Mouse (Mus musculus) forebrain, embryonic 16.5 days (tissue): ENCODE measurements around the gene Mmp14. TPM values are rescaled to one million over a fixed set of nuclear protein-coding genes. Genes with fewer than 3 reads are reported as not detected.

Source experiments
- ATAC-seq: fragments of 200-750 bp; cut with Nextera tagmentation; 2 replicates; pipeline ENCODE4 v1.8.0; 2017; ENCODE audit warnings: mild to moderate bottlenecking, moderate library complexity
- H3K27ac ChIP-seq: fragments of 300-500 bp; sonication (generic); 2 replicates; pipeline ENCODE4 v1.5.1; 2014; ENCODE audit warnings: low read length, control low read depth
- H3K27me3 ChIP-seq: fragments of 300-500 bp; sonication (generic); replicated peaks from 2 replicates; pipeline ENCODE4 v1.6.1; 2014; ENCODE audit warnings: low read length; ENCODE audit not compliant: control insufficient read depth, insufficient read depth
- H3K36me3 ChIP-seq: fragments of 300-500 bp; sonication (generic); 2 replicates; pipeline ENCODE4 v1.6.1; 2014; ENCODE audit not compliant: control insufficient read depth, insufficient read depth
- H3K4me1 ChIP-seq: fragments of 300-500 bp; sonication (generic); replicated peaks from 2 replicates; pipeline ENCODE4 v1.6.1; 2014; ENCODE audit warnings: low read length; ENCODE audit not compliant: control insufficient read depth, insufficient read depth
- H3K4me2 ChIP-seq: fragments of 300-500 bp; sonication (generic); 2 replicates; pipeline ENCODE4 v1.6.1; 2014; ENCODE audit warnings: mild to moderate bottlenecking, low read length, control low read depth
- H3K4me3 ChIP-seq: fragments of 300-500 bp; sonication (generic); replicated peaks from 2 replicates; pipeline ENCODE4 v1.5.1; 2014; ENCODE audit warnings: mild to moderate bottlenecking, low read length, control low read depth
- H3K9ac ChIP-seq: fragments of 300-500 bp; sonication (generic); replicated peaks from 2 replicates; pipeline ENCODE4 v1.6.1; 2014; ENCODE audit warnings: low read depth, low read length, control low read depth
- H3K9me3 ChIP-seq: fragments of 300-500 bp; sonication (generic); 2 replicates; pipeline ENCODE4 v1.6.1; 2016; ENCODE audit warnings: low read length; ENCODE audit not compliant: control insufficient read depth
- WGBS: fragments of 180-500 bp; shearing (Covaris S2); extraction: QIAGEN DNeasy Blood & Tissue Kit; methylation state at CpG from one replicate; pipeline ENCODE4 v1.1.7; 2014; 5-methylcytosine and 5-hydroxymethylcytosine counted together
- polyA plus RNA-seq: library from polyadenylated mRNA; unstranded; fragments of >200 nt; fragmentation: Nextera tagmentation; extraction: Ambion mirVana; gene quantifications from 2 replicates; pipeline ENCODE4 v1.2.1, GENCODE M21; 2015

Mmp14 gene
- polyA plus RNA-seq, 1 experiment from 2014 or later = 49.4 TPM

DNA sequence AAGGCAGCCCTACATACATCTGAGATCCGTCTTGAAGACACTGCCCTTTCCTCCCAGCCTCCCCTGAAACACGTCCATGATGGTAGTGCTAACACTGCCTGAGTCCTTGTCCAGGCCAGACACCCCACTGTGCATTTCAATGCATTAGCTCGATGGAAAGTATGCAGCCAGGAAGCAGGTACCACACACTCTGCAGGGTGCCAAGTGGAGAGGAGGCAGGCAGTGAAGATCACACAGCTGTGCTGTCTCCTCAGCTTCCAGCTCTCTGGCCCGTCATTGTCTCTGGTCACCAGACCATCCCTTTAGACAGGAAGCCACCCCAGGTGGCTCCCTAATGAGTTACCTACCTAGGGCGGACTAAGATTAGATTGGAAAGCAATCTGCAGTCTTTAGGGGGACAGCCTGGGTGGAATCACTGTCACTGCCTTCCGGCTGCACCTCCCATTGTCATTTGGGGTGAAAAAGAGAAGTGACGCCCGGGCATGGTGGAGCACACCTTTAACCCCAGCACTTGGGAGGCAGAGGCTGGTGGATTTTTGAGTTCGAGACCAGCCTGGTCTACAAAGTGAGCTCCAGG, 19.3 kb upstream of the Mmp14 start:
- Histone ChIP-seq H3K27ac (no peak overlapping the region), H3K4me3 (no peak overlapping the region), H3K36me3 (no peaks in the 10 kb centered on the region), H3K9ac (no peak overlapping the region), H3K4me1 (no peaks in the 10 kb centered on the region; the same call in 1 of the 2 replicates), H3K27me3 (no peaks in the 10 kb centered on the region), H3K9me3 (no peaks in the 10 kb centered on the region), H3K4me2 (no peak overlapping the region)
- WGBS = 33% methylated on average over 9 of the region's 9 CpGs
- ATAC-seq = no peak

DNA sequence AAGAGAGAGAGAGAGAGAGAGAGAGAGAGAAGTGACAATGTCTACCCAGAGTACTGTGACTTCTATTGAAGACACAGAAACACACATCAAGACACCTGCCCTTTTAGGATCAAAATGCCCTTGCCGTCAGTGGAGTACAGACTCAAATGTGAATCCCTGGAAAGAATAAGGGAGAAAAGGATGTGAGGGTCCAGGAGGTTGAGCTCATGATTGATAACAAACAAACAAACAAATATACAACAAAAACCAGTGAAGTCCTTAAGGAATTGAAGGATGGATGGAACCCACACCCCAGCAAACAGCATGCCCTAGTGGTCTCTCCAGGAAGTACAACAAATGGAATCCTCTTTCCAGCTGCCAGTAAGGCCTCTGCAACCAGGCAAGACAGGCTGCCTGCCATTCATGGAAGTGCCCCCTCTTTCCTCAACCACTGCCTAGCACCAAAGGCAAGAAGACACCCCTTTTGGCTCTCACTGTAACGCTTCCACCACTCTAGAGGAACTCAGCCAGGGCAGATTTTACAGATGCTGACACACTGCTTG, 18.7 kb upstream of the Mmp14 start:
- H3K27ac ChIP-seq = no peak overlapping the region
- no peak overlapping the region for H3K9ac ChIP-seq
- 33% methylated on average over 2 of the region's 2 CpGs for WGBS
- H3K27me3 ChIP-seq = 0 out of 2 replicates have a peak, but pooled peaks cover 2% of the 10 kb centered on the region
- no peaks in the 10 kb centered on the region; the same call in 1 of the 2 replicates for H3K4me1 ChIP-seq
- no peaks in the 10 kb centered on the region for H3K36me3 ChIP-seq
- no peaks in the 10 kb centered on the region for H3K9me3 ChIP-seq
- no peak overlapping the region for H3K4me2 ChIP-seq
- 0 out of 2 replicates have a peak, but pooled peaks have one; percentile 29 for ATAC-seq
- no peak overlapping the region for H3K4me3 ChIP-seq

DNA sequence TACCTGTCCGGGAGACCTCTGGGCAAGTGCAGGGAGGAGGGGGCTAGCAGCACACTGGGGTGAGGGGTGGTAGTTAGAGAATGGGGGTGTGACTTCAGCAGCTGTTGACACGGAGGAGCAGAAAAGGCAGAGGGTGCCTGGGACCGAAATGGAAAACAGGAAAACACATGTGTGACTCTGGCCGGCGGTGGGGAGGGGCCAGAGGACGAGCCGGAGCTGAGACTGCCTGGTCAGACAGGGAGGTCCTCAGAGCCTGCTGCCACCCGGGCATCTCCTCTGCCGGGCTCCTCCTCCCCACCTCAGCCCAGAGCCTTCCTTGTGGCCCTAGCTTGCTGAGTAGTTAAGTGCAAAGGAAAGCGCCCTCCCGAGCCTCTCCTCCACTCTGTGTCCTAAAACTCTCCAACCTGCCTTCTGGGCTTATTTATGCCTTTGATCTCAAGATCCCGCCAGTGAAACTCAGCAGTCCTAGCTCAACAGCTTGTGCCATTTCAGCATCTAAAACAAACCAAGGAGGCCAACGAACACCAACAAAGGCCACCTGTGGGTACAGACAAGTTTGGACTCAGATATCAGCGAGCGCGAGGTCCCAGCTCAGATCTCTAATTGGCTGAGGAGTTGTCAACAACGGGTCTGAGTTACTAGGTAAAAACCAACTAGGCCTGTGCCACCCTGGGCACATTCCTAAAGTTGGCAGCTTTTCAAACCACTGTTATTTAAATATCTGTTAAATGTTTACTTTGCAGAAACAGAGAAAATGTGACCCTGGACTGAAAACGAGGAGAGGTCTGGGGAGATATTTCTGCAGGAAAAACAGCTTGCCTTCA, 17.3 kb upstream of the Mmp14 start:
- H3K4me1 ChIP-seq = no peaks in the 10 kb centered on the region; the same call in 1 of the 2 replicates
- WGBS = 10% methylated on average over 18 of the region's 18 CpGs
- no peaks in the 10 kb centered on the region for H3K36me3 ChIP-seq
- H3K27me3 ChIP-seq = 0 out of 2 replicates have a peak, but pooled peaks cover 5% of the 10 kb centered on the region
- ATAC-seq = peak; percentile 18; the same call in 1 of the 2 replicates
- H3K9me3 ChIP-seq = no peaks in the 10 kb centered on the region
- no peak overlapping the region for H3K27ac ChIP-seq
- 0 out of 2 replicates have a peak overlapping the region, but pooled peaks have one; percentile 22 for H3K9ac ChIP-seq
- no peak overlapping the region for H3K4me3 ChIP-seq
- H3K4me2 ChIP-seq = no peak overlapping the region; the same call in 1 of the 2 replicates

DNA sequence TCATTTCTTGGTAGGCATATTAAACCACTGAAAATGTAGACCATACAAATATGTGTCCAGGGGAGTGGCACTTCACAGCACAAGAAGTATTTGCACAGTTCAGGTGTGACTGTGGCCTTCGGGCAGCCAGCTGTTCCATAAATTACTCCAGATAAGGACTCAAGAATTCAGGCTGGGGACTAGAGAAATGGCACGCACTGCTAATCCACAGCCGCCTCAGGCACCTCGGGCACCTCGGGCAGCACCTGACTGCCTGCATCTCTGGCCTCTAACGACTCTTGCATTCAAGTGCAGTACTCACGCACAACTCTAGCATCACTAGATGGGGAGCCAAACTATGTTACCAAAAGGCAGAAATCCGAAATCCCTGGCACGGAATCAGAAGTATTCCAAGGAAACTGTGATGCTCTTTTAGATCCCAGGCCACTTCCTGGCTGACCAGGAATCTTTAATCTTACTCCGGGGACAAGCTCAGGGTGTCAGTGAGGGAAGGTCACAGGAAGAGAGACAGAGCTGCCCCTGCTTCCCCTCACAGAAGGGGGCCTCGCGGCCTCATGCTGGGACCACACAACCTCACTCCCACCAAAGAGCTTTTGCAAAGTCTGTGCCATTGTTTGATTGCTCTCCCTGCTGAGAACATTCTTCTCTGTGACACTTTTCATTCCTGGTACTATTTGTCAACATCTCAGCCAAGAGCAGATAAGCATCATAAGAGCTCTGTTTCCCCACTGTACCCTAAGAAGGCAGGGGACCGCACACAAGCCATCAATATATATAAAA, 16.0 kb upstream of the Mmp14 start:
- no peak overlapping the region for H3K9ac ChIP-seq
- no peaks in the 10 kb centered on the region for H3K9me3 ChIP-seq
- no peaks in the 10 kb centered on the region; the same call in 1 of the 2 replicates for H3K4me1 ChIP-seq
- 13% methylated on average over 13 of the region's 13 CpGs for WGBS
- no peak overlapping the region for H3K27ac ChIP-seq
- no peak for ATAC-seq
- H3K27me3 ChIP-seq = 0 out of 2 replicates have a peak, but pooled peaks cover 5% of the 10 kb centered on the region
- H3K4me2 ChIP-seq = no peak overlapping the region
- no peaks in the 10 kb centered on the region for H3K36me3 ChIP-seq
- H3K4me3 ChIP-seq = no peak overlapping the region

DNA sequence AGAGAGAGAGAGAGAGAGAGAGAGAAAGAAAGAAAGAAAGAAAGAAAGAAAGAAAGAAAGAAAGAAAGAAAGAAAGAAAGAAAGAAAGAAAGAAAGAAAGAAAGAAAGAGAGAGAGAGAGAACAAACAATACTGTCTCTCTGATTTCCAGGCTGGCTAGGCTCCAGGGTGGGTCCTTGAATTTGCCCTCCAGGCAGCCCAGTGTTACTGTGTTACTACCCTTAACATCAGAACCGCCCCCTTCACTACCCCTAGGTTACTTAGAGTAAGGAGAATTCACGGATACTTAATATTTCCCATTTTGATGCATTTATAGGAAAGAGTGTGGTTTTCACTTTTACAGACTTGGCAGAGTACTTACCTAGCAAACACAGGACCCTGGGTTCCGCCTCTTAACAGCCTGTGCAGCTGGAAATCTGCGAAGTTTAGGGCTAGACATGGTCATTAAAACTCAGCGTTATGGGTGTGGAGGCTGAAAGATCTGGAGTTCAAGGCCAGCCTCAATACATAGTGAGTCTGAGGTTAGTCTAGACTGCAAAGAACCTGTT, 15.1 kb upstream of the Mmp14 start:
- no peak for ATAC-seq
- Histone ChIP-seq H3K4me3 (no peak overlapping the region), H3K27ac (no peak overlapping the region), H3K36me3 (no peaks in the 10 kb centered on the region), H3K4me2 (no peak overlapping the region), H3K9ac (no peak overlapping the region), H3K27me3 (0 out of 2 replicates have a peak, but pooled peaks cover 5% of the 10 kb centered on the region), H3K4me1 (no peaks in the 10 kb centered on the region; the same call in 1 of the 2 replicates), H3K9me3 (no peaks in the 10 kb centered on the region)
- 36% methylated on average over 5 of the region's 5 CpGs for WGBS

DNA sequence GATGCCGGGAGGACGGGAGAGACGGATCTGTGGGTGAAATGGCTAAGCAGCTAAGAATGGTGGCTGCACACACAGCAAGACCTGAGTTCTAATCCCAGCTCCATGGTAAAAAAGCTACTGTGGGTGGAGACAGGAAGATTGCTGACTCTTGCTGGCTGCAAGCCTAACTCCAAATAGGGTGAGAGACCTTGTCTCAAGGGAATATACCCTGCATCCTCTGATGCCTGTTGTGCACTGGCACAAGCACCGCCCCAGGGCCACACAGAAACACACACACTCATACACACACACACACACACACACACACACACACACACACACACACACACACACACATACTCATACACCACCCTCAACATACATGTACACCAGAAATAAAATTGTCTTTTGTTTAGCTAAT, 14.6 kb upstream of the Mmp14 start:
- no peaks in the 10 kb centered on the region; the same call in 1 of the 2 replicates for H3K4me1 ChIP-seq
- 57% methylated on average over 4 of the region's 4 CpGs for WGBS
- H3K9ac ChIP-seq = no peak overlapping the region
- H3K4me2 ChIP-seq = no peak overlapping the region
- H3K9me3 ChIP-seq = no peaks in the 10 kb centered on the region
- ATAC-seq = no peak
- no peak overlapping the region for H3K27ac ChIP-seq
- H3K27me3 ChIP-seq = 0 out of 2 replicates have a peak, but pooled peaks cover 5% of the 10 kb centered on the region
- H3K4me3 ChIP-seq = no peak overlapping the region
- no peaks in the 10 kb centered on the region for H3K36me3 ChIP-seq

DNA sequence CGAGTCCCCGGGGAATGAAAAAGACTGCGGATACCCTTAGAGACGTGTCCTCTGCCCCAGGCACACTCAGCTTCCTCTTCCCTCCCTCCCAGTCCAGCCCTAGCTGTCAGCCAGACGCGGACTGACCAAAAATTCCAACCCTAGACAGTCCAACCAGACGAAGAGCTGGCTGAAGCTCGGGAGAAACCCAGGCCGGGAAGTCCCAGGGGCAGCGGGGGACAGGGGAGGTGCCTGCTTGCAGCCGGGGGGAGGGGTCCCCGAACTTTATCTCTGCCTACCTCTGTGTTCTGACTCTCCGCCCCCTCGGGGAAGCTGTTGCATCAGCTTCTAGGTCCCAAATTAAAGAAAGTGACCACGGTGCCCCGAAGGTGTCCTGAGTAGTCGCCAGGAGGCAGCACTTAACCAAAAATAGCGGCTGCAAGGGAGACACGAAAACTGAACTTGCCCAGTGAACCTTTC, 13.8 kb upstream of the Mmp14 start, which contains the start of gene Slc7a7:
Gene Slc7a7, minus strand, starts transcription at position 158 of the 459 bp plus-strand sequence.
- Histone ChIP-seq H3K9me3 (no peaks in the 10 kb centered on the region), H3K27ac (no peak within 1 kb of the TSS), H3K4me1 (no peaks in the 10 kb centered on the region; the same call in 1 of the 2 replicates), H3K27me3 (0 out of 2 replicates have a peak, but pooled peaks cover 5% of the 10 kb centered on the region), H3K4me3 (no peak within 1 kb of the TSS), H3K9ac (no peak within 1 kb of the TSS), H3K36me3 (no peaks in the 10 kb centered on the region), H3K4me2 (no peak within 1 kb of the TSS)
- ATAC-seq = no peak
- WGBS = 14% methylated on average over 19 of the region's 19 CpGs

DNA sequence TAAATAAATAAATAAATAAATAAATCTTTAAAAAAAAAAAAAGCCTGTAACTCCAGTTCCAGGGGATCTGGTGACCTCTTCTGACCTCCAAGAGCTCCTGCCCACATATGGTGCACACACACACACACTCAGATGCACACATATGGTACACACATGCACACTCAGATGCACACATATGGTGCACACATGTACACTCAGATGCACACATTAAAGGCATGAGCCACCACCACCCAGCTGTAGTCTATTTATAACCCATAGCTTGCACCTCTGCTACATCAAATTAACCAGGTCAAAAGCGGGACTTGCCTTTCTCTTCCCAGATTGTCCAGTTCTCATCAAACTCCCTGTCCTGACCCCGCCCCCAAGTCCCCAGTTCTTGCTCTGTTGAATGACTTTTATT, 10.4 kb upstream of the Mmp14 start:
- WGBS = 92% methylated on average over 2 of the region's 2 CpGs
- no peak overlapping the region for H3K27ac ChIP-seq

More for the DNA sequence above, 10.4 kb upstream of the Mmp14 start:
- Histone ChIP-seq H3K4me2 (no peak overlapping the region), H3K4me3 (no peak overlapping the region), H3K4me1 (peaks cover 4% of the 10 kb centered on the region), H3K9me3 (no peaks in the 10 kb centered on the region), H3K27me3 (0 out of 2 replicates have a peak, but pooled peaks cover 5% of the 10 kb centered on the region), H3K36me3 (no peaks in the 10 kb centered on the region), H3K9ac (no peak overlapping the region)
- ATAC-seq = no peak
